Mouse (Mus musculus) heart, adult 9 months (tissue): Measurements from ENCODE around the gene Gm7247.
"Not testable (repeated sequence)": the region's sequence is repeated elsewhere in the genome, so short reads cannot be mapped to it uniquely, and the experiment has no call there.

ENCODE experiments used
- DNase-seq, 2 experiments: peaks; one replicate each; pipeline ENCODE4 v3.0.0; 2022; ENCODE audit warnings: low spot score in 2 of 2

The Gm7247 gene

GRCm38 (mm10) chr14:51361456-51361855, at the start of gene Gm7247:
Gm7247 (plus strand) TSS chr14:51361756.
- DNase-seq, result no peak

- DNase-seq, result no peak
These were observed 37.6 kb upstream of the Gm7247 start for GRCm38 (mm10) chr14:51324001-51324400.

GRCm38 (mm10) chr14:51346027-51346426, 15.5 kb upstream of the Gm7247 start:
- no peak for DNase-seq

- DNase-seq, result no peak
These were observed 3.2 kb upstream of the Gm7247 start for GRCm38 (mm10) chr14:51358111-51358982.

GRCm38 (mm10) chr14:51382805-51383204, 21.2 kb downstream of the Gm7247 start:
- no peak for DNase-seq

- DNase-seq, result no peak
These were observed 22.8 kb downstream of the Gm7247 start for GRCm38 (mm10) chr14:51384351-51384750.

- no peak for DNase-seq
These were observed 24.2 kb downstream of the Gm7247 start for GRCm38 (mm10) chr14:51385741-51386140.

- DNase-seq, result no peak
These were observed 26.2 kb downstream of the Gm7247 start for GRCm38 (mm10) chr14:51387768-51388167.

GRCm38 (mm10) chr14:51388222-51388621, 26.7 kb downstream of the Gm7247 start:
- DNase-seq, result no peak

GRCm38 (mm10) chr14:51410520-51410919, 49.0 kb downstream of the Gm7247 start, which contains the start of gene Vmn2r88:
Vmn2r88 (plus strand) TSS chr14:51410820.
- no peak for DNase-seq

GRCm38 (mm10) chr14:51423885-51424284, 62.3 kb downstream of the Gm7247 start:
- DNase-seq, result no peak

GRCm38 (mm10) chr14:51430138-51430537, 68.6 kb downstream of the Gm7247 start:
- DNase-seq, result not testable (repeated sequence)

- DNase-seq, result no peak
These were observed 73.0 kb downstream of the Gm7247 start for GRCm38 (mm10) chr14:51434546-51434945.

- DNase-seq, result no peak
These were observed 73.5 kb downstream of the Gm7247 start for GRCm38 (mm10) chr14:51435020-51435419.

- no peak for DNase-seq
These were observed 77.4 kb downstream of the Gm7247 start for GRCm38 (mm10) chr14:51438955-51439354.

GRCm38 (mm10) chr14:51451557-51451956, 90.0 kb downstream of the Gm7247 start, which contains the start of gene Vmn2r89:
Vmn2r89 (plus strand) TSS chr14:51451857.
- not testable (repeated sequence) for DNase-seq

- DNase-seq, result not testable (repeated sequence)
These were observed 118.7 kb downstream of the Gm7247 start for GRCm38 (mm10) chr14:51480278-51480677.

GRCm38 (mm10) chr14:51481332-51482015, 119.9 kb downstream of the Gm7247 start:
- DNase-seq, result not testable (repeated sequence)

GRCm38 (mm10) chr14:51482051-51482715, 120.6 kb downstream of the Gm7247 start:
- no peak for DNase-seq

- not testable (repeated sequence) for DNase-seq
These were observed 121.4 kb downstream of the Gm7247 start for GRCm38 (mm10) chr14:51482971-51483381.

- no peak for DNase-seq
These were observed 122.1 kb downstream of the Gm7247 start for GRCm38 (mm10) chr14:51483671-51484070.

- no peak for DNase-seq
These were observed 124.6 kb downstream of the Gm7247 start for GRCm38 (mm10) chr14:51486111-51486510.
